Mouse (Mus musculus) hindbrain, embryonic 13.5 days (tissue): ENCODE results near the gene Rsbn1l. TPM values are rescaled to one million over a fixed set of nuclear protein-coding genes. Genes with fewer than 3 reads are reported as not detected.

Experiments used
- ATAC-seq: fragments of 200-750 bp; cut with Nextera tagmentation; 2 replicates; pipeline ENCODE4 v1.8.0; 2017; ENCODE audit warnings: moderate TSS enrichment; ENCODE audit not compliant: low FRiP score
- H3K27ac ChIP-seq: fragments of 300-500 bp; sonication (generic); 2 replicates; pipeline ENCODE4 v1.5.1; 2015; ENCODE audit warnings: inconsistent platforms, mild to moderate bottlenecking, moderate library complexity
- H3K27me3 ChIP-seq: fragments of 300-500 bp; sonication (generic); 2 replicates; pipeline ENCODE4 v1.6.1; 2015; ENCODE audit warnings: mild to moderate bottlenecking, inconsistent platforms
- H3K36me3 ChIP-seq: fragments of 300-500 bp; sonication (generic); 2 replicates; pipeline ENCODE4 v1.6.1; 2015; ENCODE audit warnings: mild to moderate bottlenecking, inconsistent platforms
- H3K4me1 ChIP-seq: fragments of 300-500 bp; sonication (generic); replicated peaks from 2 replicates; pipeline ENCODE4 v1.6.1; 2015; ENCODE audit warnings: inconsistent platforms
- H3K4me2 ChIP-seq: fragments of 300-500 bp; sonication (generic); 2 replicates; pipeline ENCODE4 v1.6.1; 2015; ENCODE audit warnings: inconsistent platforms, mild to moderate bottlenecking, moderate library complexity
- H3K4me3 ChIP-seq: fragments of 300-500 bp; sonication (generic); 2 replicates; pipeline ENCODE4 v1.5.1; 2015; ENCODE audit warnings: mild to moderate bottlenecking, inconsistent platforms
- H3K9ac ChIP-seq: fragments of 300-500 bp; sonication (generic); 2 replicates; pipeline ENCODE4 v1.6.1; 2015; ENCODE audit warnings: mild to moderate bottlenecking, inconsistent platforms
- H3K9me3 ChIP-seq: fragments of 300-500 bp; sonication (generic); 2 replicates; pipeline ENCODE4 v1.6.1; 2016; ENCODE audit warnings: inconsistent platforms
- WGBS: fragments of 180-500 bp; shearing (Covaris S2); methylation state at CpG from one replicate; pipeline ENCODE4 v1.1.7; 2015; 5-methylcytosine and 5-hydroxymethylcytosine counted together
- polyA plus RNA-seq: library from polyadenylated mRNA; unstranded; fragments of >200 nt; fragmentation: Nextera tagmentation; extraction: Ambion mirVana; gene quantifications from 2 replicates; pipeline ENCODE4 v1.2.1, GENCODE M21; 2015

The Rsbn1l gene
- polyA plus RNA-seq, 1 experiment from 2014 or later = 4.8 TPM

- Histone ChIP-seq H3K9ac (no peak overlapping the region), H3K4me2 (no peak overlapping the region), H3K4me1 (no peaks in the 10 kb centered on the region; the same call in 1 of the 2 replicates), H3K27ac (no peak overlapping the region), H3K4me3 (no peak overlapping the region), H3K36me3 (no peaks in the 10 kb centered on the region), H3K9me3 (no peaks in the 10 kb centered on the region), H3K27me3 (no peaks in the 10 kb centered on the region)
- 68% methylated on average over 9 of the region's 9 CpGs for WGBS
- ATAC-seq = 0 out of 2 replicates have a peak, but pooled peaks have one; percentile 57
Measured at GRCm38 (mm10) chr5:20968493-20968892, 12.3 kb upstream of the Rsbn1l start.

- no peak overlapping the region for H3K4me2 ChIP-seq
- ATAC-seq = peak; percentile 55
- WGBS = 41% methylated on average over 4 of the region's 4 CpGs
Measured at GRCm38 (mm10) chr5:20967942-20968341, 11.7 kb upstream of the Rsbn1l start.

DNA sequence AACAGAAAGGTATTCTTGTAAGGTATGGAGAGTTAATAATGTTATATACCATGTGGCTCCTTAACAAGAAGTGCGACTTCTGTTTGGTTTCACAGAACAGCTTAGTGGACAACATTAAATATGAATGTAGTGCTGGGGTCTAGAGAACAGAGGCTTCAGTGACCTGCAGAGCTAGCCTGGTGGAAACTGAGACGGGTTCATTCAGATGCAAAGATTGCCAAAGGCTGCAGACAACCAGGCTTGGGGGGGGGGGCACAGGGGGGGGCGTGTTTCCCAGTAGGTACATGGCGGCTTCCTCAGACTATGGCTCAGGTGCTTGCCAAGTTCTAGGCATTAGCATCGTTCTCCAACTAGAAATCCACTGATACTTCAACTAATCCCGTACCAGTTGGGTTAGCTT is 8.2 kb upstream of the Rsbn1l start:
- no peaks in the 10 kb centered on the region for H3K27me3 ChIP-seq
- H3K4me3 ChIP-seq = no peak overlapping the region
- H3K9me3 ChIP-seq = peaks cover 2% of the 10 kb centered on the region; the same call in 1 of the 2 replicates
- H3K4me1 ChIP-seq = no peaks in the 10 kb centered on the region; the same call in 1 of the 2 replicates
- no peak for ATAC-seq
- H3K9ac ChIP-seq = no peak overlapping the region
- 76% methylated on average over 6 of the region's 6 CpGs for WGBS
- no peak overlapping the region for H3K4me2 ChIP-seq
- no peaks in the 10 kb centered on the region for H3K36me3 ChIP-seq
- no peak overlapping the region for H3K27ac ChIP-seq

More at GRCm38 (mm10) chr5:20967942-20968341, 11.7 kb upstream of the Rsbn1l start:
- Histone ChIP-seq H3K9ac (no peak overlapping the region), H3K27me3 (no peaks in the 10 kb centered on the region), H3K36me3 (no peaks in the 10 kb centered on the region), H3K9me3 (no peaks in the 10 kb centered on the region), H3K4me1 (no peaks in the 10 kb centered on the region; the same call in 1 of the 2 replicates), H3K4me3 (no peak overlapping the region), H3K27ac (no peak overlapping the region)

DNA sequence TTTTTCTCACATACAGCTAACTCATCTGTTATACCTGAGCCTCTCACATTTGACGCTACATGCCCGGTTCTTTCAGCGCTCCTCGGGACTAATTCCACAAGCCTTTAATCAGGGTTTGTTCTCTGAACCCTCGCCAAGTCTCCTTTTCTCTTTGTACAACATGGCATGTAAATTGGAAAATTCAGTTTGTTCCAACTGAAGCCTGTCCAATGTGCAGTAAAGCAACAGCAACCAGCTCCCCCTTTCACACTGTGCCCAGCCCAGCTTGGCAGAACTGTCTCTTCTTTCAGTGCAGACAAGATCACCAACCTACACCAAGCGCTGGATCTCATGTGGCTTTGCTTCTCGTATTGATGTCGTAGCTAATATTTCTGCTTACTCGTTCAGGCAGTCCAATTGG is 7.1 kb upstream of the Rsbn1l start:
- Histone ChIP-seq H3K9me3 (peaks cover 2% of the 10 kb centered on the region; the same call in 1 of the 2 replicates), H3K4me3 (no peak overlapping the region), H3K4me1 (no peaks in the 10 kb centered on the region; the same call in 1 of the 2 replicates), H3K4me2 (no peak overlapping the region), H3K36me3 (no peaks in the 10 kb centered on the region), H3K9ac (no peak overlapping the region), H3K27me3 (no peaks in the 10 kb centered on the region), H3K27ac (no peak overlapping the region)
- 89% methylated on average over 9 of the region's 9 CpGs for WGBS
- ATAC-seq = no peak

- no peak overlapping the region for H3K9ac ChIP-seq
- no peak for ATAC-seq
- peaks cover 6% of the 10 kb centered on the region for H3K9me3 ChIP-seq
- H3K27me3 ChIP-seq = no peaks in the 10 kb centered on the region
- no peak overlapping the region for H3K4me2 ChIP-seq
- peaks cover 6% of the 10 kb centered on the region for H3K36me3 ChIP-seq
- WGBS = 96% methylated on average over 2 of the region's 2 CpGs
- no peak overlapping the region for H3K27ac ChIP-seq
- no peak overlapping the region for H3K4me3 ChIP-seq
- no peaks in the 10 kb centered on the region for H3K4me1 ChIP-seq
Measured at GRCm38 (mm10) chr5:20960927-20961326, 4.7 kb upstream of the Rsbn1l start.

GRCm38 (mm10) chr5:20955114-20955835 is 923 bp downstream of the Rsbn1l start:
- H3K9me3 ChIP-seq = peaks cover 4% of the 10 kb centered on the region; the same call in 1 of the 2 replicates
- no peak overlapping the region for H3K4me2 ChIP-seq
- peaks cover 6% of the 10 kb centered on the region for H3K36me3 ChIP-seq
- peaks cover 6% of the 10 kb centered on the region for H3K4me1 ChIP-seq
- no peaks in the 10 kb centered on the region for H3K27me3 ChIP-seq
- no peak overlapping the region for H3K9ac ChIP-seq
- ATAC-seq = no peak
- WGBS = 76% methylated on average over 13 of the region's 13 CpGs
- H3K4me3 ChIP-seq = no peak overlapping the region
- H3K27ac ChIP-seq = no peak overlapping the region

DNA sequence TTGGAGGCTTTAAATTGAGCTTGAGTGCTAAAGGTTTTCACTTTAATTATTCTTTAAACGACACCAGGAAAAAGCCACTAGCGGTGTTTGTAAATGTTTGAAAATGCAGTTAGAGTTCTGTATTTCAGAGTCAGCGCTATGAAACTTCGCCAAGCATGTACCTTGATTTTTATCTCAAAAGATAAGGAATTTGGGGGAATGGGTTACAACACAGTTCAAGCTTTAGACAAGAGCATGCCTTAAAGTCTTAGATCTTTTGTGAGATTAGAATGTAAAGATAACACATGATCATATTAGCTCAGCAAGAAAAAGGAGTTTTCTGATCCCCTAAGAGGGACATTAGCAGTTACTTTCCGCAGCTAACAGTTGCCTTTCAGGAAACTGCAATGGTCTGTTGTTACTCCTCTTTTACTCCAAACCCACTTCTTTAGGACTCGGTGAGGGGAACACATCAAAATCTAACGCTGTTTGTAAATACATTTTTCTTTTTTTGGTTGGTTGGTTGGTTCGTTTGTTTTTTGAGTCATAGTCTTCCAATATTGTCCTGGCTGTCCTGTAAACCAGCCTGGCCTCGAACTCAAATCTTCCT is 3.8 kb downstream of the Rsbn1l start:
- 21% methylated on average over 9 of the region's 9 CpGs for WGBS
- H3K4me1 ChIP-seq = peaks cover 18% of the 10 kb centered on the region
- H3K4me3 ChIP-seq = peak overlapping the region; percentile 89
- H3K4me2 ChIP-seq = peak overlapping the region; percentile 60
- H3K9ac ChIP-seq = peak overlapping the region; percentile 96
- ATAC-seq = no peak
- peaks cover 4% of the 10 kb centered on the region; the same call in 1 of the 2 replicates for H3K9me3 ChIP-seq
- no peaks in the 10 kb centered on the region for H3K27me3 ChIP-seq
- peaks cover 6% of the 10 kb centered on the region for H3K36me3 ChIP-seq
- H3K27ac ChIP-seq = 0 out of 2 replicates have a peak overlapping the region, but pooled peaks have one; percentile 99

- Histone ChIP-seq H3K4me3 (peak overlapping the region; percentile 89), H3K9me3 (peaks cover 1% of the 10 kb centered on the region; the same call in 1 of the 2 replicates), H3K4me1 (peaks cover 18% of the 10 kb centered on the region), H3K9ac (peak overlapping the region; percentile 96), H3K27ac (peak overlapping the region; percentile 99), H3K4me2 (peak overlapping the region; percentile 72), H3K27me3 (no peaks in the 10 kb centered on the region), H3K36me3 (peaks cover 3% of the 10 kb centered on the region)
- under 1% methylated on average over 51 of the region's 51 CpGs for WGBS
- ATAC-seq = peak; percentile 99
Measured at GRCm38 (mm10) chr5:20951666-20952281, 4.4 kb downstream of the Rsbn1l start.

DNA sequence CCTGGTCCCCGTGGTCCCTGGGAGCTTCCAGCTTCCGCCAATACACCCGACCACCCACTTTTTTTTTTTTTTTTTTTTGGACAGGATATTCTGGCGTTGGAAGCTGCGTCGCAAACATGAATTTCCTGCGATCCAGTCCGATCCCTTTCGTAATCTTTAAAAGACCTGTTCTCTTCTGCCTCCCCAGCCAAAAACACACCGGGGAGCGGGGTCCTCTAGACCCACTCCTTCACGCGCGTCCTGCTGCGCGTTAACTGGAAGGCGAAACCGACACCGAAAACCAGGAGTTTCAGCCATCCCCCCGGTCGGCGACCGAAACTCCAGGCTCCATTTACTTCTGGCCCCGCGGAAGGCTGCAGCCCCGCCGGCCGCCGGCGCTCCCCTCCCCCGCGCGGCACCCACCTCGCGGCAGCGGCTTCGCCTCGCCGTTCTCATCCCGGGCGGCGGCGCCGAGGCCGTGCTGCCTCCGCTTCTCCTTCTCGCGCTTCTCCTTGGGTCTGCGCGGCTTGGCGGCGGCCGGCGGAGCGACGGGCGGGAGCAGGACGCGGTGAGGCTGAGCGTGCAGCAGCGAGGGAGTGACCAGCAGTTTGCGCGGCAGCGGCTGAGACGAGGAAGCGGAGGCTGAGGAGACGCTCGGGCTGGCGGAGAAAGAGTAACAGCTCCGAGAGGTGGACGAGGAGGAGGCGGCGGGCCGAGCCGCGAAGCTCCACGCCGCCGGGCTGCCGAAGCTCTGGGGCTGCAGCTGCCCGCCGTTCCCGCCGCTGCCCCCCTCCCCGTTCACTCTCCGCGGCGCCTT is 5.1 kb downstream of the Rsbn1l start:
- H3K36me3 ChIP-seq = no peaks in the 10 kb centered on the region
- under 1% methylated on average over 79 of the region's 88 CpGs for WGBS
- H3K27ac ChIP-seq = peak overlapping the region; percentile 99
- peak overlapping the region; percentile 72 for H3K4me2 ChIP-seq
- peak overlapping the region; percentile 89 for H3K4me3 ChIP-seq
- H3K27me3 ChIP-seq = no peaks in the 10 kb centered on the region
- ATAC-seq = peak; percentile 89
- no peaks in the 10 kb centered on the region for H3K9me3 ChIP-seq
- H3K9ac ChIP-seq = peak overlapping the region; percentile 96
- peaks cover 18% of the 10 kb centered on the region for H3K4me1 ChIP-seq

DNA sequence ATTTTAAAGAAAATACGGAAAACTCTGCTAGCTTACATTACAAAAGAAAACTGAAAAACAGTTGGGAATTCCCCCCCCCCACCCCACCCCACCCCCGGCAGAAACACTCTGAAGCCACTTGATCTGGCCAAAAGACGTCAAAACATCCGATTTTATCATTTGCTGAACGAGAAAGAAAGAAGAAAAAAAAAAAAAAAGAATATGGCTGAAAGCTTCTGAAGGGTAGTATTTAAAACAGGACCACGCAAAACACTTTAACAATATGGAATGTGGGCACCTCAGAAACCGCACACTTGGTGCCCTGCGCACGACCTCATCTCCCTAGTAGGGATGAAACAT is 5.7 kb downstream of the Rsbn1l start:
- no peaks in the 10 kb centered on the region for H3K36me3 ChIP-seq
- H3K4me1 ChIP-seq = peaks cover 18% of the 10 kb centered on the region
- no peak for ATAC-seq
- H3K4me2 ChIP-seq = peak overlapping the region; percentile 72
- H3K27ac ChIP-seq = peak overlapping the region; percentile 99
- peak overlapping the region; percentile 89 for H3K4me3 ChIP-seq
- no peaks in the 10 kb centered on the region for H3K27me3 ChIP-seq
- H3K9ac ChIP-seq = peak overlapping the region; percentile 96
- no peaks in the 10 kb centered on the region for H3K9me3 ChIP-seq
- 0% methylated on average over 9 of the region's 9 CpGs for WGBS

GRCm38 (mm10) chr5:20950093-20950492 is 6.1 kb downstream of the Rsbn1l start:
- no peaks in the 10 kb centered on the region for H3K36me3 ChIP-seq
- ATAC-seq = no peak
- H3K9me3 ChIP-seq = no peaks in the 10 kb centered on the region
- H3K4me1 ChIP-seq = peaks cover 19% of the 10 kb centered on the region
- H3K27ac ChIP-seq = no peak overlapping the region
- H3K4me2 ChIP-seq = peak overlapping the region; percentile 72
- H3K27me3 ChIP-seq = no peaks in the 10 kb centered on the region
- WGBS = 8% methylated on average over 5 of the region's 5 CpGs
- peak overlapping the region; percentile 96 for H3K9ac ChIP-seq
- H3K4me3 ChIP-seq = peak overlapping the region; percentile 89

- no peaks in the 10 kb centered on the region for H3K9me3 ChIP-seq
- 83% methylated on average over 6 of the region's 6 CpGs for WGBS
- H3K4me1 ChIP-seq = peaks cover 16% of the 10 kb centered on the region
- H3K4me2 ChIP-seq = no peak overlapping the region
- no peak overlapping the region for H3K4me3 ChIP-seq
- no peak overlapping the region for H3K27ac ChIP-seq
- H3K9ac ChIP-seq = no peak overlapping the region
- no peak for ATAC-seq
- H3K36me3 ChIP-seq = no peaks in the 10 kb centered on the region
- H3K27me3 ChIP-seq = no peaks in the 10 kb centered on the region
Measured at GRCm38 (mm10) chr5:20946906-20947305, 9.3 kb downstream of the Rsbn1l start.
